Mouse (Mus musculus) brain, embryonic 14.5 days (tissue): ENCODE results near the gene Tgfbi.

Source experiments
- CTCF ChIP-seq: fragments of 200-500 bp; IDR thresholded peaks from 2 replicates; pipeline ENCODE4 v1.5.1; 2012; ENCODE audit warnings: inconsistent platforms, mild to moderate bottlenecking, moderate library complexity, borderline replicate concordance; ENCODE audit not compliant: insufficient read depth, insufficient read length; ENCODE audit errors: extremely low read depth
- POLR2A ChIP-seq: fragments of 200-500 bp; IDR thresholded peaks from 2 replicates; pipeline ENCODE4 v1.6.1; 2012; ENCODE audit warnings: mild to moderate bottlenecking, inconsistent platforms, borderline replicate concordance; ENCODE audit not compliant: poor library complexity, insufficient read depth, insufficient read length, severe bottlenecking; ENCODE audit errors: extremely low read depth

DNA sequence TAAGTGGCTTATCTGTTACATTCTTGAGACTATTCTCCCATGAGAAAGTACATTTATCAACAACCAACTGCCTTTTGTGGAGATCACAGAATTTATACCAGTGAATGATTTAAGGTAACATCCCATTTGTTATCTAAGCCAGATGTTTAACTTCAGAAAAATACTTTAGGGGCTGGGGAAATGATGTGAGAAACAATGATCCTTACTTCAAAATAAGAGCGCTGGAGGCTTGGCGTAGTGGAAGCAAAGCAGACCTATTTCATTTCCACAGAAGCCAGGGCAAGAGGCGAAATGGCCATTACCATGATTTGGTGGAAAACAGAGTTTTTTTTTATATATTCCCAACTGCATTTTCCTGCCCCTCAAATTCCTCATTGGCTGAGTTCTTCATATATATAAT lies 34.7 kb downstream of the Tgfbi start:
- TF ChIP-seq CTCF (no peak), POLR2A (no peak)
